Mouse (Mus musculus) CH12.LX (cell line): Measurements from ENCODE around the gene Lmx1a. TPM values are rescaled to one million over a fixed set of nuclear protein-coding genes. Genes with fewer than 3 reads are reported as not detected.

Experiments used
- DNase-seq: peaks from one replicate; pipeline ENCODE4 v3.0.0-alpha.2; 2013; ENCODE audit errors: extremely low read depth
- H3K27ac ChIP-seq: 2 replicates; pipeline ENCODE4 v1.5.1; 2012; ENCODE audit warnings: low read depth, mild to moderate bottlenecking, control low read depth, moderate library complexity; ENCODE audit not compliant: insufficient read depth
- H3K27me3 ChIP-seq: replicated peaks from 2 replicates; pipeline ENCODE3; 2012; ENCODE audit warnings: inconsistent platforms
- H3K36me3 ChIP-seq, 2 experiments: replicated peaks in 1 of 2; 2 replicates each; pipeline versions ENCODE3 to v1.6.1; 2012; ENCODE audit warnings: inconsistent platforms in 1 of 2, low read length in 1 of 2, mild to moderate bottlenecking in 1 of 2, mixed read lengths in 1 of 2, moderate library complexity in 1 of 2; ENCODE audit not compliant: control insufficient read depth in 1 of 2, insufficient read depth in 1 of 2
- H3K4me1 ChIP-seq, 2 experiments: 2 replicates each; pipeline ENCODE4 v1.6.1; 2012; ENCODE audit warnings: inconsistent platforms in 1 of 2, moderate library complexity in 1 of 2; ENCODE audit not compliant: insufficient read depth in 2 of 2, control insufficient read depth in 1 of 2
- H3K4me2 ChIP-seq: 2 replicates; pipeline ENCODE4 v1.6.1; 2012; ENCODE audit warnings: low read depth, mild to moderate bottlenecking, control low read depth; ENCODE audit not compliant: poor library complexity, insufficient read depth, severe bottlenecking
- H3K4me3 ChIP-seq, 3 experiments: fragments of 150-350 bp in 1 of 3; sonication (generic) in 1 of 3; replicated peaks in 1 of 3; 2 replicates each; pipeline versions ENCODE3 to v1.5.1; 2011 to 2012; ENCODE audit warnings: low read depth in 2 of 3, low read length in 2 of 3, mild to moderate bottlenecking in 2 of 3, moderate library complexity in 2 of 3, control low read depth in 1 of 3, improper control_type of control experiment in 1 of 3, inconsistent platforms in 1 of 3, mixed read lengths in 1 of 3; ENCODE audit not compliant: poor library complexity in 1 of 3
- H3K79me2 ChIP-seq: replicated peaks from 2 replicates; pipeline ENCODE4 v1.6.1; 2012; ENCODE audit warnings: mild to moderate bottlenecking, moderate library complexity; ENCODE audit not compliant: control insufficient read depth, poor library complexity, insufficient read depth, severe bottlenecking; ENCODE audit errors: extremely low read depth
- H3K9ac ChIP-seq: 2 replicates; pipeline ENCODE4 v1.6.1; 2012; ENCODE audit warnings: low read depth, mild to moderate bottlenecking, control low read depth, moderate library complexity; ENCODE audit not compliant: insufficient read depth
- H3K9me3 ChIP-seq: replicated peaks from 2 replicates; pipeline ENCODE3; 2012; ENCODE audit warnings: low read length, inconsistent platforms, mixed read lengths
- BHLHE40 ChIP-seq: IDR thresholded peaks from 2 replicates; pipeline ENCODE4 v1.6.1; 2011; ENCODE audit warnings: mild to moderate bottlenecking, low read depth, low read length, improper control_type of control experiment
- CHD1 ChIP-seq: IDR thresholded peaks from 2 replicates; pipeline ENCODE4 v1.6.1; 2012; ENCODE audit warnings: low read depth, low read length, improper control_type of control experiment, inconsistent platforms
- CHD2 ChIP-seq: IDR thresholded peaks from 2 replicates; pipeline ENCODE4 v1.6.1; 2011; ENCODE audit warnings: low read length, improper control_type of control experiment
- CTCF ChIP-seq, 2 experiments: IDR thresholded peaks in 1 of 2; conservative IDR thresholded peaks in 1 of 2; 2 replicates each; pipeline ENCODE4 v1.5.1; 2011 to 2012; ENCODE audit warnings: low read depth in 2 of 2, low read length in 2 of 2, improper control_type of control experiment in 1 of 2, inconsistent platforms in 1 of 2, mild to moderate bottlenecking in 1 of 2, moderate library complexity in 1 of 2
- EP300 ChIP-seq: IDR thresholded peaks from 2 replicates; pipeline ENCODE4 v1.6.1; 2011; ENCODE audit warnings: low read length, improper control_type of control experiment
- ETS1 ChIP-seq: conservative IDR thresholded peaks from 2 replicates; pipeline ENCODE4 v1.6.1; 2012; ENCODE audit warnings: low read depth, mild to moderate bottlenecking, inconsistent platforms, low read length, improper control_type of control experiment, moderate library complexity
- JUN ChIP-seq: IDR thresholded peaks from 2 replicates; pipeline ENCODE4 v1.6.1; 2011; ENCODE audit warnings: low read depth, mild to moderate bottlenecking, low read length, improper control_type of control experiment, moderate library complexity; ENCODE audit not compliant: insufficient read depth
- KAT2A ChIP-seq: IDR thresholded peaks from 2 replicates; pipeline ENCODE4 v1.6.1; 2012; ENCODE audit warnings: low read length, improper control_type of control experiment, inconsistent platforms; ENCODE audit not compliant: insufficient replicate concordance
- MAFK ChIP-seq: IDR thresholded peaks from 2 replicates; pipeline ENCODE4 v1.6.1; 2011; ENCODE audit warnings: low read length, improper control_type of control experiment; ENCODE audit not compliant: insufficient replicate concordance
- MAZ ChIP-seq: IDR thresholded peaks from 2 replicates; pipeline ENCODE4 v1.6.1; 2012; ENCODE audit warnings: low read depth, mild to moderate bottlenecking, inconsistent platforms, low read length, improper control_type of control experiment, moderate library complexity
- MEF2A ChIP-seq: IDR thresholded peaks from 2 replicates; pipeline ENCODE4 v1.6.1; 2014; ENCODE audit warnings: low read depth, mild to moderate bottlenecking, inconsistent platforms, low read length, improper control_type of control experiment, borderline replicate concordance
- MXI1 ChIP-seq: IDR thresholded peaks from 2 replicates; pipeline ENCODE4 v1.6.1; 2011; ENCODE audit warnings: mild to moderate bottlenecking, low read depth, low read length, improper control_type of control experiment
- MYC ChIP-seq: IDR thresholded peaks from 2 replicates; pipeline ENCODE4 v1.6.1; 2011; ENCODE audit warnings: low read depth, mild to moderate bottlenecking, improper control_type of control experiment, low read length
- NELFE ChIP-seq: IDR thresholded peaks from 2 replicates; pipeline ENCODE4 v1.6.1; 2011; ENCODE audit warnings: low read depth, low read length, improper control_type of control experiment
- NRF1 ChIP-seq: IDR thresholded peaks from 2 replicates; pipeline ENCODE4 v1.6.1; 2014; ENCODE audit warnings: low read depth, mild to moderate bottlenecking, inconsistent platforms, low read length, improper control_type of control experiment, moderate library complexity
- POLR2A ChIP-seq: IDR thresholded peaks from 2 replicates; pipeline ENCODE4 v1.6.1; 2011; ENCODE audit warnings: low read depth, mild to moderate bottlenecking, improper control_type of control experiment, low read length
- POLR2AphosphoS2 ChIP-seq: IDR thresholded peaks from 2 replicates; pipeline ENCODE4 v1.6.1; 2011; ENCODE audit warnings: low read depth, low read length, improper control_type of control experiment
- RAD21 ChIP-seq: IDR thresholded peaks from 2 replicates; pipeline ENCODE4 v1.6.1; 2011; ENCODE audit warnings: low read depth, mild to moderate bottlenecking, low read length, improper control_type of control experiment, moderate library complexity
- SIN3A ChIP-seq: IDR thresholded peaks from 2 replicates; pipeline ENCODE4 v1.6.1; 2012; ENCODE audit warnings: low read length, improper control_type of control experiment, inconsistent platforms
- TCF12 ChIP-seq: IDR thresholded peaks from 2 replicates; pipeline ENCODE4 v1.6.1; 2014; ENCODE audit warnings: low read depth, mild to moderate bottlenecking, inconsistent platforms, low read length, improper control_type of control experiment
- USF2 ChIP-seq: conservative IDR thresholded peaks from 2 replicates; pipeline ENCODE4 v1.6.1; 2011; ENCODE audit warnings: low read depth, low read length, improper control_type of control experiment
- ZC3H11A ChIP-seq: IDR thresholded peaks from 2 replicates; pipeline ENCODE4 v1.6.1; 2012; ENCODE audit warnings: low read depth, mild to moderate bottlenecking, inconsistent platforms, low read length, improper control_type of control experiment
- ZMIZ1 ChIP-seq: IDR thresholded peaks from 2 replicates; pipeline ENCODE4 v1.6.1; 2012; ENCODE audit warnings: low read depth, mild to moderate bottlenecking, inconsistent platforms, low read length, improper control_type of control experiment
- ZNF384 ChIP-seq: IDR thresholded peaks from 2 replicates; pipeline ENCODE4 v1.6.1; 2012; ENCODE audit warnings: low read depth, low read length, improper control_type of control experiment, inconsistent platforms
- dilution Hi-C: fragments of 300-500 bp; cut with MboI; formaldehyde crosslinking; loops from 2 replicates; pipeline ENCODE4 v1.14.3; 2020; ENCODE audit warnings: low sequenced_read_pairs; ENCODE audit not compliant: extremely low pct_unique_long_range_greater_than_20kb, extremely low pct_ligation_motif_present
- in situ Hi-C: fragments of 300-500 bp; cut with MboI; formaldehyde crosslinking; loops from 3 replicates; pipeline ENCODE4 v1.14.3; 2019; ENCODE audit warnings: low sequenced_read_pairs, low pct_ligation_motif_present, low pct_unique_long_range_greater_than_20kb, mixed read lengths
- polyA plus RNA-seq: library from polyadenylated mRNA; unstranded; fragments of >175 nt; gene quantifications from 2 replicates; pipeline ENCODE4 v1.2.1, GENCODE M21; 2012; ENCODE audit warnings: low read depth; ENCODE audit not compliant: insufficient read length
- total RNA-seq, 2 experiments: library from RNA; depleted of rRNA; stranded (reverse); fragments of 300-350 nt in 1 of 2; fragments of >200 nt in 1 of 2; gene quantifications; 2 replicates each; pipeline ENCODE4 v1.2.3; 2012 to 2014

Lmx1a gene
- total and polyA plus RNA-seq, 3 experiments = not detected

- in situ Hi-C loops = no loop called here
- Histone ChIP-seq H3K4me3 (no peak overlapping the region), H3K36me3 (no peaks in the 10 kb centered on the region), H3K9ac (no peak overlapping the region), H3K4me1 (no peaks in the 10 kb centered on the region), H3K27me3 (no peaks in the 10 kb centered on the region), H3K9me3 (peaks cover 81% of the 10 kb centered on the region), H3K4me2 (no peak overlapping the region), H3K27ac (no peak overlapping the region), H3K79me2 (no peaks in the 10 kb centered on the region)
- DNase-seq = no peak
- dilution Hi-C loops = no loop called here
- TF ChIP-seq NRF1 (no peak), BHLHE40 (no peak), TCF12 (no peak), MEF2A (no peak), POLR2A (no peak), CHD1 (no peak), MAZ (no peak), KAT2A (no peak), ZC3H11A (no peak), ZMIZ1 (no peak)
Measured at GRCm38 (mm10) chr1:167789448-167789847, 100.4 kb downstream of the Lmx1a start.

DNA sequence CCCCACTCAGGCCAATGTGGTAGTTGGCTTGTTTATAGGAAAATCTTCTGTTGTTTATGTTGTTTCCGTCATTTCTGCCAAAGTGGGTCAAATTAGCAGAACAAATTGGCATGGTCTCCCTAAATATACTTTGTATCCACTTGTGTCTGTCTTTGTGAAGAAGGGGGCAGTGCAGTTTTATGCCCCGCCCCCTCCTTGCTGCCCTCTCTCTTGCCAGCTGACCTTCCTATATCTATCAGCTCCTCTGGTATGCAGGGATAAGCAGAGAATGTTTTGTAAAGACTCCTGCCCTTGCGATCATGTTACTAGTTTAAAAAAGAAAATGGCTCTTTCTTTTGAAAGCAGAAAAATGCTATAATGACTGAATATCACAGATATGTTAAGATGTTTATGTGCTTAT lies 101.7 kb downstream of the Lmx1a start:
- Histone ChIP-seq H3K4me3 (no peak overlapping the region), H3K9me3 (peaks cover 87% of the 10 kb centered on the region), H3K4me1 (no peaks in the 10 kb centered on the region), H3K27ac (no peak overlapping the region), H3K79me2 (no peaks in the 10 kb centered on the region), H3K36me3 (no peaks in the 10 kb centered on the region), H3K27me3 (no peaks in the 10 kb centered on the region), H3K4me2 (no peak overlapping the region), H3K9ac (no peak overlapping the region)
- DNase-seq = no peak
- dilution Hi-C loops (no loop called here), in situ Hi-C loops (no loop called here)
- no peak for TF ChIP-seq TCF12
- TF ChIP-seq ZC3H11A = no peak
- TF ChIP-seq SIN3A = no peak
- TF ChIP-seq POLR2AphosphoS2 = no peak
- no peak for TF ChIP-seq ZNF384
- no peak for TF ChIP-seq USF2
- no peak for TF ChIP-seq MEF2A
- TF ChIP-seq CTCF (conservative IDR thresholded peaks at IDR 0.05 in 1 of 2, IDR thresholded peaks at IDR 0.05 in 1 of 2; ENCODE audit: low read depth in 2 of 2, low read length in 2 of 2) = no peak
- no peak for TF ChIP-seq MXI1
- no peak for TF ChIP-seq MAZ
- TF ChIP-seq MYC = no peak
- TF ChIP-seq NELFE = no peak
- TF ChIP-seq EP300 = no peak
- no peak for TF ChIP-seq CHD2
- TF ChIP-seq ETS1 = no peak
- no peak for TF ChIP-seq NRF1
- TF ChIP-seq RAD21 = no peak
- no peak for TF ChIP-seq JUN
- no peak for TF ChIP-seq MAFK
